Mouse (Mus musculus) lung, embryonic 15.5 days (tissue): ENCODE data around the gene Fam120a. TPM values are rescaled to one million over a fixed set of nuclear protein-coding genes. Genes with fewer than 3 reads are reported as not detected.

Experiments used
- ATAC-seq: fragments of 200-750 bp; cut with Nextera tagmentation; 2 replicates; pipeline ENCODE4 v1.8.0; 2017; ENCODE audit warnings: moderate number of reproducible peaks, borderline replicate concordance; ENCODE audit not compliant: low FRiP score, low TSS enrichment; ENCODE audit errors: extremely low read depth
- H3K27ac ChIP-seq: fragments of 300-500 bp; sonication (generic); 2 replicates; pipeline ENCODE4 v1.5.1; 2015; ENCODE audit warnings: moderate library complexity, mild to moderate bottlenecking, inconsistent platforms
- H3K27me3 ChIP-seq: fragments of 300-500 bp; sonication (generic); 2 replicates; pipeline ENCODE4 v1.6.1; 2015; ENCODE audit warnings: inconsistent platforms
- H3K36me3 ChIP-seq: fragments of 300-500 bp; sonication (generic); 2 replicates; pipeline ENCODE4 v1.6.1; 2015; ENCODE audit warnings: inconsistent platforms
- H3K4me1 ChIP-seq: fragments of 300-500 bp; sonication (generic); 2 replicates; pipeline ENCODE4 v1.6.1; 2015; ENCODE audit warnings: inconsistent platforms
- H3K4me2 ChIP-seq: fragments of 300-500 bp; sonication (generic); 2 replicates; pipeline ENCODE4 v1.6.1; 2015; ENCODE audit warnings: inconsistent platforms, mild to moderate bottlenecking, moderate library complexity
- H3K4me3 ChIP-seq: fragments of 300-500 bp; sonication (generic); 2 replicates; pipeline ENCODE4 v1.5.1; 2015; ENCODE audit warnings: mild to moderate bottlenecking, inconsistent platforms
- H3K9ac ChIP-seq: fragments of 300-500 bp; sonication (generic); 2 replicates; pipeline ENCODE4 v1.6.1; 2015; ENCODE audit warnings: inconsistent platforms
- H3K9me3 ChIP-seq: fragments of 300-500 bp; sonication (generic); 2 replicates; pipeline ENCODE4 v1.6.1; 2016; ENCODE audit warnings: inconsistent platforms
- WGBS: fragments of 180-500 bp; shearing (Covaris S2); methylation state at CpG from one replicate; pipeline ENCODE4 v1.1.7; 2015; 5-methylcytosine and 5-hydroxymethylcytosine counted together
- polyA plus RNA-seq: library from polyadenylated mRNA; unstranded; fragments of >200 nt; fragmentation: Nextera tagmentation; extraction: Ambion mirVana; gene quantifications from 2 replicates; pipeline ENCODE4 v1.2.1, GENCODE M21; 2015

The Fam120a gene
- polyA plus RNA-seq, 1 experiment from 2014 or later, result 26.1 TPM

DNA sequence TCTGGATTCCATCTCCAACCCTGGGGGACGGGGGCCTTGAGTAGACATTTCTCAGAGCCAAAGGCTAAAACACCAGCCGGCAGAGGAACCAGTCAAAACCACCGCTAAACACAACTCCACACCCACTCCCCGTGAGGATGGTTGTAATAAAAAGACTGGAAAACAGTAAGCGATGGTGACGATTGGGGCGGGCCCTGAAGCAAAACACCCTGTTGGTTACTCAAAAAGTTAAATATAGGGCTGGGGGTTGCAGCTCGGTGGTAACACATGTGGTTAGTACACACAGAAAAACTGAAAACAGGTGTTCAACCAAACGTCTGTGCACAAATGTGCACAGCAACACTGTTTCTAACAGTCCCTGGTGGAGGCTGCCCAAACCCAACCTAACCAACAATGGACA is 104.3 kb downstream of the Fam120a start:
- WGBS, result 67% methylated on average over 9 of the region's 9 CpGs
- Histone ChIP-seq H3K9me3 (no peaks in the 10 kb centered on the region), H3K4me1 (peaks cover 48% of the 10 kb centered on the region), H3K27ac (no peak overlapping the region), H3K27me3 (no peaks in the 10 kb centered on the region), H3K36me3 (no peaks in the 10 kb centered on the region), H3K4me3 (no peak overlapping the region), H3K4me2 (no peak overlapping the region), H3K9ac (no peak overlapping the region)
- no peak for ATAC-seq

DNA sequence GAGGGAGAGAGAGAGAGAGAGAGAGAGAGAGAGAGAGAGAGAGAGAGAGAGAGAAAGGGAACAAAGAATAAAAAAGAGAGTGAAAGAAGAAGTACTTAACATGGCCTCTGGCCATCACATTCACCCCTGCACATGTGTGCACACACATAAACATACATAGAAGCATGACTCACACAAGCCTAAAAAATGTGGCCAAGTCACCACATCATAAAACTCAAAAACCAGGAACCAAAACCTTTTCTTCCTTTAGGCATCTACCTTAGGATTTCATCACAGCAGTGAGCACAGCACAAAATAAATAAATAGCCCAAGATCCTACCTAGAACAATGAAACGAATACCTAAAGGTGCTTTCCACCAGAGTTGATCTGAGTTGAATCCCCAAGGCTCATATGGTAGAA is 105.9 kb downstream of the Fam120a start:
- WGBS, result 81% methylated on average over 1 of the region's 1 CpGs
- H3K36me3 ChIP-seq, result no peaks in the 10 kb centered on the region
- no peak for ATAC-seq

DNA sequence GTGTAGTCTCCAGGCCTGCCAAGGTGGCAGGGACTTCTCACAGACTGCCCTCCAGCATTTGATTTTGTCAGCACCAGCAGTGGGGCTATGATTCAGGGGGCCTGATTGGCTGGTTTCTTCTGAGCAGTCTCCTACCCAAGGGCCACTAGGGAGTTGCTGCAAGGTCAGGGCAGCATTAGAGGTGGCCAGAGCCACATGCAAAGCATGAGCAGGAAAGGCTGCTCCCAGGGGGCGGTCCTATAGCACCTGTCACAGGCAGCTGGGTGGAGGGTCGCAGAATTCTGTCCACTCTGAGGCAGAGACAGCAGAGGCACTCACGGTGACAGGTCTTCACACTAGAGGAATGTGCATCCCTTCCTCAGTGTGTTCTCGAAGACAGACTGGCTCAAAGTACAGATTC is 109.0 kb downstream of the Fam120a start:
- H3K4me2 ChIP-seq, result no peak overlapping the region
- no peaks in the 10 kb centered on the region for H3K9me3 ChIP-seq
- no peaks in the 10 kb centered on the region for H3K27me3 ChIP-seq
- ATAC-seq, result no peak
- no peak overlapping the region for H3K9ac ChIP-seq
- WGBS, result 54% methylated on average over 4 of the region's 4 CpGs
- H3K4me3 ChIP-seq, result no peak overlapping the region
- H3K36me3 ChIP-seq, result no peaks in the 10 kb centered on the region
- H3K27ac ChIP-seq, result peak overlapping the region; percentile 77
- peaks cover 68% of the 10 kb centered on the region for H3K4me1 ChIP-seq

More for the DNA sequence above, 105.9 kb downstream of the Fam120a start:
- Histone ChIP-seq H3K4me1 (peaks cover 57% of the 10 kb centered on the region), H3K27ac (no peak overlapping the region), H3K9ac (no peak overlapping the region), H3K4me3 (no peak overlapping the region), H3K4me2 (no peak overlapping the region), H3K27me3 (no peaks in the 10 kb centered on the region), H3K9me3 (no peaks in the 10 kb centered on the region)

DNA sequence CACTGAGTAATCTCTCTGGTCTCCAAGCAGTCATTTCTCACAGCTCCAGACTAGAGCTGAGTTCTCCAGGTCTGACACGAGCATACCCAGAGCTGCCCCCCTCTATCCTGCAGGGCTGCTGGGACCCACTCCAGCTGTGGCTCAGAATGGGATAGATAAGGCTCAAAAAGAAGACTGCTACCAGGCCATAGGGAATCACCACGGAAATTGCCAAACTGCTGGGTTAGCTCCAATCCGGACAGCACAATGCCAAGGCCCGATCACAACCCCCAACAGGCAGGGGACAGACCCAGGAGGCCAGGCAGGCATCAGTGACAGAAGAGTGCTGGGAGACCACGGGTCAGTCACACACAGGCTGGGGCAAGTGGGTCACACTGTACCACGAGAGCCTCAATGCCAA is 109.8 kb downstream of the Fam120a start:
- Histone ChIP-seq H3K9ac (no peak overlapping the region), H3K9me3 (no peaks in the 10 kb centered on the region), H3K36me3 (no peaks in the 10 kb centered on the region), H3K4me2 (no peak overlapping the region), H3K27me3 (no peaks in the 10 kb centered on the region), H3K4me1 (peaks cover 68% of the 10 kb centered on the region), H3K4me3 (no peak overlapping the region), H3K27ac (peak overlapping the region; percentile 77)
- WGBS, result 39% methylated on average over 6 of the region's 6 CpGs
- ATAC-seq, result peak; percentile 53; the same call in 1 of the 2 replicates

DNA sequence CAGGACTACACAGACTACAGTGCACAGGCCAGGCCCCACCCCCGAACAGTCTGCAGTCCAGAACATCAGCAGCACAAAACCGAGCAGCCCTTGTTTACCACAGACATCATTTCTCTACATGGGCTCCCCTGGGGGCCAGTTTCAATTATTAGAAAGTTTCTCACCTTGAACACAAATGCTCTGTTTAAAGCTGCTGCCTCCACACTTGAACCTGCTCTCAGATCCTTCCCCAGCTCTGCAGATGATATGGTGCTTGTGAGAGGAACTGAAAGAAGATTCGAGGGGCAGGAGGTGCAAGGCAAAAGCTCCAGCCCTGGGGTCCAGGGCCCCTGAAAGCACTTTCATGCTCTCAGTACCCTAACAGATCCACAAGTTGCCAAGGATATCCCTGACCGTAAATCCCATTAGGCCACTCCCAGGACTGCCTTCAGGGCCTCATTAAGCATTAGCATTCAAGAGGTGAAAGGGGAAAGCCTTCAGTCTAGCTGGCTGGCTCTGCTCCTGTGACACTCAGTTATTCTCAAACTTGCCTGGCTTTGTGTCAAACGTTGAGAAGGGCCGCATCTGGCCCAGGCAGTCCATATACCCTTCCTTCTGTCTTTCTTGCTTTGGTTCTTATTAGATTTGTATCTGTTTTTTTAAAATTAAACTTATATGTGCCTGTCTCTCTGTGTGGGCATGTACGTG is 110.4 kb downstream of the Fam120a start:
- WGBS, result 36% methylated on average over 7 of the region's 7 CpGs
- Histone ChIP-seq H3K9me3 (no peaks in the 10 kb centered on the region), H3K4me3 (no peak overlapping the region), H3K36me3 (no peaks in the 10 kb centered on the region), H3K4me1 (peaks cover 70% of the 10 kb centered on the region), H3K4me2 (no peak overlapping the region), H3K27me3 (no peaks in the 10 kb centered on the region), H3K9ac (no peak overlapping the region), H3K27ac (peak overlapping the region; percentile 77)
- peak; percentile 76 for ATAC-seq

DNA sequence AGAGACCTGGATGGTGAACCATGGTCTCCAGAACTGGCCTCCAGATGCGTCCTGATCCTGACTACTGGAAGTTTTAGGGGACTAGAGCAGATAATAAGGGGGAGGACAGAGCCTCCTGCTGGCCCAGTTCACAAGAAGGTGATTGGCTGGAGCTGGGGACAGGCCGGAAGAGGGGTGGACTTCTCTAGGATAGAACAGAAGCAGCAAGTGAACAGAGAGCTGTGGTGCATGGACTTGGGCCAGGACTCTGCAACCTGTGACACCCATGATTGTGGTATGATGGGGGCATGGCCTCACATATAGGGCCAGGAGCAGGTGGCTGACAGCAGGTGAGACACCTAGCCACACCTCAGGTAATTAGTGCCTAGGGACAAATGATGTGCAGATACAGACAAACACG is 113.9 kb downstream of the Fam120a start:
- Histone ChIP-seq H3K4me3 (no peak overlapping the region), H3K4me2 (no peak overlapping the region), H3K27ac (no peak overlapping the region), H3K27me3 (no peaks in the 10 kb centered on the region), H3K9me3 (no peaks in the 10 kb centered on the region), H3K9ac (no peak overlapping the region), H3K36me3 (no peaks in the 10 kb centered on the region), H3K4me1 (peaks cover 70% of the 10 kb centered on the region)
- ATAC-seq, result no peak
- 38% methylated on average over 3 of the region's 3 CpGs for WGBS

DNA sequence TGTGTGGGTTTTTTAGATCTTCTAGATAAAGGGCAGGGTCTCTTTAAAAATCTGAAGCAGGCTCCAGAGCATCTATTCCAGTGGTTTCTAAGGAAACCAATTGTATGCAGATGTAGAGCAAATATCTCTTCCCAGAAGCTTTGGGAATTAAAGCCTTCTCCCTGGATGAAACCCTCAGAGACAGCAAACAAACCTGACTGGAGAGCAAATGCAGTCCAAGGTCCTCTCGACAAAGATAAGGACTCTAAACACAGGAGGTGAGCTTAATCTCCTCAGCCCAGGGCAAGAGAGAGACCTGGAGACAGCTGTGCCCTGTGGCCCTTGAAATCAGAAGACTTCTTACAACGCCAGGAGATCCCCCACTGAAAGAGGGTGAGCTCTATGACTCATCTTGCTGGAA is 114.3 kb downstream of the Fam120a start:
- Histone ChIP-seq H3K4me2 (no peak overlapping the region), H3K4me1 (peaks cover 67% of the 10 kb centered on the region), H3K4me3 (no peak overlapping the region), H3K9ac (no peak overlapping the region), H3K36me3 (no peaks in the 10 kb centered on the region), H3K27ac (no peak overlapping the region), H3K27me3 (no peaks in the 10 kb centered on the region), H3K9me3 (no peaks in the 10 kb centered on the region)
- 28% methylated on average over 2 of the region's 2 CpGs for WGBS
- no peak for ATAC-seq

DNA sequence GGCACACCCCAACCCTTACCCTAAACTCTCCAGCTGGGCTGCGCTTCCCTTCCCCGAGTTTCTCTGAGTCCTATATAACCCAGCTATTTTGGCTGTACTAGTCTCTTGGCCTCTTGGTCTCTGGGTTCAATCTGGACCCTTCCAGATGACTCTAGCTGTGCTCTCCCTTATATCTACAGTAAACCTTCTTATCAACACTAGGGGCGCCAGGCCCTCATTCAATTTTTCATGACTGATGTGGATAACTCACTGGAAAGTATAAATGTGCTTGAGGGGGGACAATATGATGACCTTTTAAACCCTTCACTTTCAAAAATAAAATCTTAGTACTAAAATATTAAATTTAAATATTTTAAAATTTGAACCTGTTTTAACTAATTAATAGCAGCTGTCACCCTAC is 115.0 kb downstream of the Fam120a start:
- Histone ChIP-seq H3K36me3 (no peaks in the 10 kb centered on the region), H3K4me2 (no peak overlapping the region), H3K27me3 (no peaks in the 10 kb centered on the region), H3K4me1 (peaks cover 64% of the 10 kb centered on the region), H3K9ac (no peak overlapping the region), H3K27ac (no peak overlapping the region), H3K9me3 (no peaks in the 10 kb centered on the region), H3K4me3 (no peak overlapping the region)
- no peak for ATAC-seq
- WGBS, result 45% methylated on average over 3 of the region's 3 CpGs

DNA sequence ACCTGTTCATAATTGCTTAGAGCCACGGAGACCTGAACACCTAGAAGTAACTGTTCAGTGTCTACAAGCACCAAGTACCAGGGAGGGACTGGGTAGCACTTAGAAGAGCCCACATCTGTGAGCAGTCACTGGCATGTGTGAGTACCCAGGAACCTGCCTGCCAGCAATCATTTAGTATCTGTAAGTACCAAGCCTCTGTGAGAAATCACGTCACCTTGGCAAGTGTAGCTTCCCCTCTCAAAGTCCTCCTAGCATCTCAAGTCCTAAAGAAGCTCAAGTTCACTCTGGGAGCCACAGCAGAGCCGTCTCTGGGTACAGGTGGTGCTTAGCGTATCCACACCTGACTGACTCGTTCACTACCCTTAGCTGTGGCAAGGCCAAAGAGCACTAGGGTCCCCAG is 116.1 kb downstream of the Fam120a start:
- Histone ChIP-seq H3K4me2 (no peak overlapping the region), H3K4me3 (no peak overlapping the region), H3K4me1 (peaks cover 53% of the 10 kb centered on the region), H3K27me3 (no peaks in the 10 kb centered on the region), H3K27ac (no peak overlapping the region), H3K36me3 (no peaks in the 10 kb centered on the region), H3K9ac (no peak overlapping the region), H3K9me3 (no peaks in the 10 kb centered on the region)
- ATAC-seq, result no peak
- 67% methylated on average over 5 of the region's 5 CpGs for WGBS

DNA sequence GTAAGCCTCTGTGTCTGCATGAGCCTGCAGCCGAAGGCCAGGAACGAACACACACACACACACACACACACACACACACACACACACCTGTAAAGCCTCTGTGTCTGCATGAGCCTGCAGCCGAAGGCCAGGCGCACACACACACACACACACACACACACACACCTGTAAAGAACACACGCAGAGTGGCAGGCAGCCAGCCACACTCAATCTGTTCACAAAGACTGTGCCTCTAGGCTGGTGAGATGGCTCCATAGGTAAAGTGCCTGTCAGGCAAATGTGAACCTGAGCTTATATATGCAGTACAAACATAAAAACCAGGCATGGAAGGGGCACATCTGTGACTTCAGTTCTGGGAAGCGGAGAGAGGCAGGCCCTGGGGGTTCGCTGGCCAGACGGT is 117.0 kb downstream of the Fam120a start:
- 73% methylated on average over 8 of the region's 8 CpGs for WGBS
- Histone ChIP-seq H3K27me3 (no peaks in the 10 kb centered on the region), H3K4me3 (no peak overlapping the region), H3K9me3 (no peaks in the 10 kb centered on the region), H3K4me2 (no peak overlapping the region), H3K4me1 (peaks cover 48% of the 10 kb centered on the region), H3K9ac (no peak overlapping the region), H3K27ac (no peak overlapping the region), H3K36me3 (no peaks in the 10 kb centered on the region)
- ATAC-seq, result no peak

DNA sequence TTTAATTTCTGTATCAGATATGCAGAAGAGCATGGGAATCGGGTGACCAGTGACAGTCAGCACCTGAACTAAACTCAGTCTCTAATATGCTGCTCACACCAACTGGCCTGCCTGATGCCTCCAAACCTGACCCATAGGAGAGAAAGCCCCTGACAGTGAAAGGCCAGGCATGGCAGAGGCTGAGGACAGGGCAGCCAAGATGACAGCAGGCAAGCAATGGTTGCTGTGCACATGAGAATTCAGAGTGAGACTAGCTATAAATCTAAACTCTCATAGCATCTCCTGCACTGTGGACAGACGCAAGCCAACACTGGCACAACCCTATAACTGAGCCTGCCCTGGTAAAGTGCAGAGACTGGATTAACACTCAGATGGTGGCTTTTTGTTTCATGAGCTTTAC is 117.5 kb downstream of the Fam120a start:
- H3K9ac ChIP-seq, result no peak overlapping the region
- WGBS, result 82% methylated on average over 2 of the region's 2 CpGs
- no peak for ATAC-seq
- no peaks in the 10 kb centered on the region for H3K27me3 ChIP-seq
- no peak overlapping the region for H3K4me2 ChIP-seq
- H3K4me3 ChIP-seq, result no peak overlapping the region
- no peaks in the 10 kb centered on the region for H3K9me3 ChIP-seq
- no peaks in the 10 kb centered on the region for H3K36me3 ChIP-seq
- H3K27ac ChIP-seq, result no peak overlapping the region
- peaks cover 43% of the 10 kb centered on the region for H3K4me1 ChIP-seq

DNA sequence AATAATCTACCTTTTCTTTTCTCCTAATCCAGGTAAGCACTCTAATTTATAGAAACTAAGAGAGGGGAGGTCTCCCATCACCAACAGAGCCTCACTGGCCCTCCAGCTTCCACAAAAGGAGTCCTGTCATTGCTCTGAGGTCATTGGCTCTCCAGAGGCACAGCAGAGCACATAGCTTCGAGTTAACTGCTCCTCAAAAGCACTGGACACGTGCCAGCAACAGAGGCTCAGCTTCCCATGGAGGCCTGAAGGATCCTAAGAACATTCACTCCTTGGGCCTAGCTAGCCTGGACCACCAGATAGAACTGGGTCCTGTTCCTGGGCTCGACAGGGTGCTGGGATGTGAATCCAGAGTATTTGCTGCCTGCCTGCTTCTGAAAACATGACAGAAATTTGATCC is 118.7 kb downstream of the Fam120a start:
- H3K4me2 ChIP-seq, result no peak overlapping the region
- no peak overlapping the region for H3K4me3 ChIP-seq
- no peaks in the 10 kb centered on the region for H3K27me3 ChIP-seq
- no peak overlapping the region for H3K9ac ChIP-seq
- WGBS, result 11% methylated on average over 3 of the region's 3 CpGs
- no peaks in the 10 kb centered on the region for H3K9me3 ChIP-seq
- no peaks in the 10 kb centered on the region for H3K36me3 ChIP-seq
- H3K27ac ChIP-seq, result no peak overlapping the region
- H3K4me1 ChIP-seq, result peaks cover 34% of the 10 kb centered on the region
- 0 out of 2 replicates have a peak, but pooled peaks have one; percentile 34 for ATAC-seq

DNA sequence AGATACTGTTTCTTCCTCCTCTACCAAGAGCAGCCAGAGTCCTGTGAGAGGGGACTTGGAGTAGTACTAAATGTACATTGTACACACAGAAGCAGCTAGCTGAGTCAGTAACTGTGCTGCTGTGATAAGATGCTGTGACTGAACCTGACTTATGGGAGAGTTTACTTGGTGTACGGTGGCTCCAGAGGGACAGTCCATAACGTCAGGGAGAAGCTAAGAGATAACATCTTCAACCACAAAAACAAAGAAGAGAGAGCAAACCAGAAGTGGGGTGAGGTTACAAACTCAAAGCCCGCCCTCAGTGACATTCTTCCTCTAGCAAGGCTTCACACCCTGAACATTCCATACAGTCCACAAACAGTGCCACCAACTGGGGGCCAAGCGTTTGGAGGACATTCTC is 122.5 kb downstream of the Fam120a start:
- Histone ChIP-seq H3K4me1 (peaks cover 18% of the 10 kb centered on the region), H3K27ac (no peak overlapping the region), H3K4me3 (no peak overlapping the region), H3K27me3 (no peaks in the 10 kb centered on the region), H3K9ac (no peak overlapping the region), H3K4me2 (no peak overlapping the region), H3K9me3 (no peaks in the 10 kb centered on the region), H3K36me3 (no peaks in the 10 kb centered on the region)
- 27% methylated on average over 4 of the region's 4 CpGs for WGBS
- no peak for ATAC-seq
